Mouse (Mus musculus) liver, embryonic 16.5 days (tissue): ENCODE measurements around the gene Lrrc29. TPM values are rescaled to one million over a fixed set of nuclear protein-coding genes. Genes with fewer than 3 reads are reported as not detected.

Experiments
- ATAC-seq: fragments of 200-750 bp; cut with Nextera tagmentation; 2 replicates; pipeline ENCODE4 v1.8.0; 2017; ENCODE audit warnings: low read depth, mild to moderate bottlenecking, moderate number of reproducible peaks, moderate library complexity
- H3K27ac ChIP-seq: fragments of 300-500 bp; sonication (generic); 2 replicates; pipeline ENCODE4 v1.5.1; 2014; ENCODE audit warnings: mild to moderate bottlenecking, low read length
- H3K27me3 ChIP-seq: fragments of 300-500 bp; sonication (generic); 2 replicates; pipeline ENCODE4 v1.6.1; 2014; ENCODE audit warnings: low read depth, low read length, mixed read lengths; ENCODE audit not compliant: control insufficient read depth, insufficient read depth
- H3K36me3 ChIP-seq: fragments of 300-500 bp; sonication (generic); 2 replicates; pipeline ENCODE4 v1.6.1; 2014; ENCODE audit warnings: mild to moderate bottlenecking; ENCODE audit not compliant: control insufficient read depth, insufficient read depth
- H3K4me1 ChIP-seq: fragments of 300-500 bp; sonication (generic); 2 replicates; pipeline ENCODE4 v1.6.1; 2014; ENCODE audit warnings: low read depth, low read length, mixed read lengths; ENCODE audit not compliant: control insufficient read depth
- H3K4me2 ChIP-seq: fragments of 300-500 bp; sonication (generic); 2 replicates; pipeline ENCODE4 v1.6.1; 2014; ENCODE audit warnings: low read depth, low read length, mixed read lengths
- H3K4me3 ChIP-seq: fragments of 300-500 bp; sonication (generic); 2 replicates; pipeline ENCODE4 v1.5.1; 2014; ENCODE audit warnings: low read depth, mild to moderate bottlenecking, low read length
- H3K9ac ChIP-seq: fragments of 300-500 bp; sonication (generic); 2 replicates; pipeline ENCODE4 v1.6.1; 2014; ENCODE audit warnings: low read depth, low read length
- H3K9me3 ChIP-seq: fragments of 300-500 bp; sonication (generic); replicated peaks from 2 replicates; pipeline ENCODE4 v1.6.1; 2016; ENCODE audit warnings: low read length; ENCODE audit not compliant: control insufficient read depth
- WGBS: fragments of 180-500 bp; shearing (Covaris S2); extraction: QIAGEN DNeasy Blood & Tissue Kit; methylation state at CpG from one replicate; pipeline ENCODE4 v1.1.7; 2014; ENCODE audit not compliant: insufficient replicate concordance; 5-methylcytosine and 5-hydroxymethylcytosine counted together
- microRNA counts: library from miRNA; unstranded; fragments of <30 nt; microRNA quantifications from one replicate; lab custom pipeline; 2016
- microRNA-seq: library from miRNA; unstranded; fragments of <30 nt; microRNA quantifications from one replicate; pipeline ENCODE4, GENCODE M21; 2016
- polyA plus RNA-seq: library from polyadenylated mRNA; unstranded; fragments of >200 nt; fragmentation: Nextera tagmentation; extraction: Ambion mirVana; gene quantifications from 2 replicates; pipeline ENCODE4 v1.2.1, GENCODE M21; 2015

Lrrc29 gene
- polyA plus RNA-seq, 1 experiment from 2014 or later = 12.5 TPM

DNA sequence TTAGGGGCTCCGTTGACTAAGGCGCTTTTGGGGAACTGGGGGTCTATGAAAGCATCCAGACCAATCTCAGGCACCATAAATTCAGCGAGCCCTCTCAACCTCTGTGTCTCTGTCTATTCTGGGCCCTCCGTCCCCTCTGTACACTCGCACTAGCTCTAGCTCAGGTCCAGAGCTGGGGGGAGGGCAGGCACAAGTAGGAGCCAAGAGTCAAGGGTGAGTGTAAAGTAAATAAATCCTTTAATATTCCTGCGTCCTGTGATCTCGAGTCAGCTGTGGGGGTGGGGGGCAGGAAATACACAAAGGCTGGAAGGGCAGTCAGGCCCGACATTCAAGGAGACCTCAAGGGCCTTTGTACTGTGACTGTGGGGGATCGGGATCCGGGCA lies 57.0 kb downstream of the Lrrc29 start:
- Histone ChIP-seq H3K9ac (no peak overlapping the region), H3K9me3 (no peaks in the 10 kb centered on the region), H3K4me2 (peak overlapping the region; percentile 57), H3K36me3 (no peaks in the 10 kb centered on the region), H3K27ac (no peak overlapping the region), H3K4me1 (peaks cover 24% of the 10 kb centered on the region), H3K4me3 (peak overlapping the region; percentile 45), H3K27me3 (peaks cover 79% of the 10 kb centered on the region)
- ATAC-seq = no peak
- WGBS = 8% methylated on average over 10 of the region's 10 CpGs

- Histone ChIP-seq H3K9me3 (no peaks in the 10 kb centered on the region), H3K4me3 (peak overlapping the region; percentile 35), H3K27me3 (peaks cover 74% of the 10 kb centered on the region), H3K36me3 (no peaks in the 10 kb centered on the region), H3K4me1 (peaks cover 29% of the 10 kb centered on the region), H3K9ac (no peak overlapping the region), H3K27ac (no peak overlapping the region), H3K4me2 (peak overlapping the region; percentile 57)
- ATAC-seq = no peak
- WGBS = 5% methylated on average over 65 of the region's 65 CpGs
Observed at GRCm38 (mm10) chr8:105268342-105269074, 57.6 kb downstream of the Lrrc29 start.

DNA sequence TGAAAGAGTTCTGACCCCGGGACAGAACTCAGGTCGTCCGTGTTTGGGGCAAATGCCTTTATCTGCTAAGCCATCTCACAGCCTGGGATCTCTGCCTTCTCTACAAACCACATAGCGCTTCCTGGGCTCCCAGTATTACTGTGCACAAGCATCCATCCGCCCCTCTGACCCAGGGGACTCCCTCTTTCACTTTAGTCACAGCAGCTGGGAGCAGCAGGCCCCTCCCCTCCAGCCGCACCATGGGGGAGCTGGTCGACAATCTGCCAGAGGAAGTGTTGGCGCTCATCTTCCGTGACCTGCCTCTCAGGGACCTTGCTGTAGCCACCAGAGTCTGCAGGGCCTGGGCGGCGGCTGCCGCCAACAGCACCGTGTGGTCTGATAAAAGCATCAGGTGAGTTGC lies 59.3 kb downstream of the Lrrc29 start:
- Histone ChIP-seq H3K9ac (no peak overlapping the region), H3K9me3 (no peaks in the 10 kb centered on the region), H3K4me1 (peaks cover 35% of the 10 kb centered on the region), H3K36me3 (no peaks in the 10 kb centered on the region), H3K4me3 (no peak overlapping the region), H3K27me3 (peaks cover 65% of the 10 kb centered on the region), H3K27ac (no peak overlapping the region), H3K4me2 (no peak overlapping the region)
- WGBS = 30% methylated on average over 13 of the region's 13 CpGs
- ATAC-seq = no peak

GRCm38 (mm10) chr8:105265128-105265527 lies 61.0 kb downstream of the Lrrc29 start:
- peaks cover 48% of the 10 kb centered on the region for H3K27me3 ChIP-seq
- ATAC-seq = no peak
- H3K4me1 ChIP-seq = peaks cover 37% of the 10 kb centered on the region
- H3K4me3 ChIP-seq = peak overlapping the region; percentile 79
- peak overlapping the region; percentile 84 for H3K9ac ChIP-seq
- 8% methylated on average over 10 of the region's 10 CpGs for WGBS
- H3K4me2 ChIP-seq = peak overlapping the region; percentile 88
- no peak overlapping the region for H3K27ac ChIP-seq
- no peaks in the 10 kb centered on the region for H3K36me3 ChIP-seq
- no peaks in the 10 kb centered on the region for H3K9me3 ChIP-seq

- Histone ChIP-seq H3K27ac (no peak within 1 kb of the TSS), H3K4me1 (peaks cover 38% of the 10 kb centered on the region), H3K27me3 (peaks cover 47% of the 10 kb centered on the region), H3K36me3 (no peaks in the 10 kb centered on the region), H3K4me2 (peak within 1 kb of the TSS; percentile 88), H3K9ac (peak within 1 kb of the TSS; percentile 84), H3K4me3 (peak within 1 kb of the TSS; percentile 79), H3K9me3 (no peaks in the 10 kb centered on the region)
- peak; percentile 89 for ATAC-seq
- 1% methylated on average over 54 of the region's 54 CpGs for WGBS
Observed at GRCm38 (mm10) chr8:105264024-105264982, 61.8 kb downstream of the Lrrc29 start, which contains the start of the genes Tradd and Fbxl8. TSS of gene Tradd (minus strand) at chr8:105264609. TSS of gene Fbxl8 (plus strand) at chr8:105264648.

- H3K27ac ChIP-seq = no peak overlapping the region
- no peaks in the 10 kb centered on the region for H3K36me3 ChIP-seq
- 41% methylated on average over 16 of the region's 16 CpGs for WGBS
- H3K4me1 ChIP-seq = peaks cover 37% of the 10 kb centered on the region
- H3K9ac ChIP-seq = no peak overlapping the region; the same call in 1 of the 2 replicates
- H3K9me3 ChIP-seq = no peaks in the 10 kb centered on the region
- peak overlapping the region; percentile 88 for H3K4me2 ChIP-seq
- H3K27me3 ChIP-seq = peaks cover 47% of the 10 kb centered on the region
- peak overlapping the region; percentile 79 for H3K4me3 ChIP-seq
- no peak for ATAC-seq
Observed at GRCm38 (mm10) chr8:105263244-105263912, 62.7 kb downstream of the Lrrc29 start.

MicroRNAs encoded within 50 kb of the gene (microRNA counts, 519-probe panel; counts per million panel counts)
- 1,734 counts per million, percentile 19 among the panel's probes with 10 or more counts for microRNA mmu-miR-328 (lab: Ali Mortazavi, UCI)

Small RNA genes lying within 50 kb of the gene (microRNA-seq; reads per million reads assigned to microRNA genes)
- gene Gm27320 (not detected), gene Mir328 (319 reads per million, percentile 66 among the genes with 10 or more reads in this experiment)

Other genes starting within 250 kb of the Lrrc29 start
- not detected in 2 replicates for gene Ces3b, start 242.5 kb downstream of the Lrrc29 start, polyA plus RNA-seq
- not detected in 2 replicates for gene Ces4a, start 194.5 kb downstream of the Lrrc29 start, polyA plus RNA-seq
- gene Cbfb, start 155.6 kb downstream of the Lrrc29 start, polyA plus RNA-seq = 6.6 and 7.5 TPM in 2 replicates
- gene D230025D16Rik, start 101.1 kb downstream of the Lrrc29 start, polyA plus RNA-seq = 18.7 and 19.7 TPM in 2 replicates
- 2.1 and 2.5 TPM in 2 replicates for gene B3gnt9, start 71.1 kb downstream of the Lrrc29 start, polyA plus RNA-seq
- 12.5 and 14.0 TPM in 2 replicates for gene Tradd, start 61.7 kb downstream of the Lrrc29 start, polyA plus RNA-seq
- 1.4 TPM in 2 replicates for gene Fbxl8, start 61.6 kb downstream of the Lrrc29 start, polyA plus RNA-seq
- 0.08 and 0.09 TPM in 2 replicates for gene Hsf4, start 56.5 kb downstream of the Lrrc29 start, polyA plus RNA-seq
- gene Nol3, start 50.1 kb downstream of the Lrrc29 start, polyA plus RNA-seq = 0.12 and 0.19 TPM in 2 replicates
- 0.55 and 0.84 TPM in 2 replicates for gene 4931428F04Rik, start 36.4 kb downstream of the Lrrc29 start, polyA plus RNA-seq
- 5.9 and 6.5 TPM in 2 replicates for gene Exoc3l, start 30.2 kb downstream of the Lrrc29 start, polyA plus RNA-seq
- 169 and 187 TPM in 2 replicates for gene E2f4, start 28.6 kb downstream of the Lrrc29 start, polyA plus RNA-seq
- gene Elmo3, start 20.7 kb downstream of the Lrrc29 start, polyA plus RNA-seq = 4.7 and 5.3 TPM in 2 replicates
- gene Tmem208, start 76 bp upstream of the Lrrc29 start, polyA plus RNA-seq = 81.4 and 82.0 TPM in 2 replicates
- 0.46 and 0.60 TPM in 2 replicates for gene Fhod1, start 21.7 kb upstream of the Lrrc29 start, polyA plus RNA-seq
- gene Slc9a5, start 22.6 kb upstream of the Lrrc29 start, polyA plus RNA-seq = 0.13 TPM in 2 replicates
- not detected in 2 replicates for gene Plekhg4, start 47.0 kb upstream of the Lrrc29 start, polyA plus RNA-seq
- gene Kctd19, start 87.2 kb upstream of the Lrrc29 start, polyA plus RNA-seq = not detected in 2 replicates
- gene Lrrc36, start 87.3 kb upstream of the Lrrc29 start, polyA plus RNA-seq = 0.09 TPM in 1 of 2 replicates, not detected in the other
- 2.8 and 5.9 TPM in 2 replicates for gene Tppp3, start 145.2 kb upstream of the Lrrc29 start, polyA plus RNA-seq
- 1.6 and 2.2 TPM in 2 replicates for gene Zdhhc1, start 170.6 kb upstream of the Lrrc29 start, polyA plus RNA-seq
- 0.34 and 0.66 TPM in 2 replicates for gene Hsd11b2, start 192.5 kb upstream of the Lrrc29 start, polyA plus RNA-seq
- gene Atp6v0d1, start 239.8 kb upstream of the Lrrc29 start, polyA plus RNA-seq = 51.0 and 54.0 TPM in 2 replicates